Mouse (Mus musculus): ENCODE measurements around the gene Erp44. TPM values are rescaled to one million over a fixed set of nuclear protein-coding genes. Genes with fewer than 3 reads are reported as not detected.

Erp44 gene
- polyA plus RNA-seq, 1 experiment from 2014 or later = 62.0 TPM

DNA sequence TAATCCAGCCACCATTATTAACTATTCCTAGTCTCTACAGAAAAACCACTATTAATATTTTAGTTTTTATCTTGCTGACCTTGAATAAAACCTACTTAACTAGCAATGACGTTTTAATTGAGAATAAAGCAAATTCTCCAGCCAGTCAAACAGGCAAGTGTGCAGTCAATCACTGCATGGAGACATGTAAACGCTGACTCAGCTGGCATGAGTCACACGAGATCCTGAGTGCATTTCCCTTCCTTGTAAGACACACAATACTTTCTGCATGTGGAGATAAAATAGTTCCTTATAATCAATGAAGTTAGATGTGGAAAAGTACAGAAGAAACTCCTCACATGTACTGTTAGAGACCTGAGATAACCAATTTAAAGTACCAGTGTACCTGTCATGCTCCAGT lies 53.8 kb downstream of the Erp44 start:
- Histone ChIP-seq H3K4me2 (no peak overlapping the region), H3K9ac (no peak overlapping the region), H3K36me3 (no peaks in the 10 kb centered on the region), H3K9me3 (no peaks in the 10 kb centered on the region), H3K27ac (replicated peaks) (no peak overlapping the region), H3K27me3 (no peaks in the 10 kb centered on the region), H3K4me3 (no peak overlapping the region), H3K4me1 (replicated peaks) (no peaks in the 10 kb centered on the region)
- no peak for ATAC-seq (ENCODE audit: low FRiP score, low read depth)
- WGBS = 59% methylated on average over 3 of the region's 3 CpGs

DNA sequence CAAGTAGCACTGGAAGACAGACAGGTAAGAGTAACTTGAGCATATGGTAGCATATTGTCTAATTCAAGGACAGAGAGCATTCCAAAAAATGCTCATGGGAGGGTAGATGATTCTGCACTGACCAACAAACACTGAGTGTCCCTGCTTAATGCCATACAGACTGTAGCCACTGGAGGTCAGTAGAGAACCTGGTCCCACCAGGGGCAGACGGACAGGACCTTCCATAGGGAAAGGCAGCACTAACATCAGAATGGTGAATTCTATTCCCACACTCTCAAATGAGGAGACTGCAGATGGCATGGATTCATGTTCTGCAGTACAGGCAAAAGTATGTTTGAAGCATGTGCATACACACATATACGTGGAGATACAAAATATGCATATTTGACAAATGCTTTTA lies 54.2 kb downstream of the Erp44 start:
- no peaks in the 10 kb centered on the region for H3K36me3 ChIP-seq
- H3K4me3 ChIP-seq = no peak overlapping the region
- no peak for ATAC-seq (ENCODE audit: low FRiP score, low read depth)
- no peak overlapping the region for H3K4me2 ChIP-seq
- no peak overlapping the region for H3K27ac ChIP-seq (replicated peaks)
- no peaks in the 10 kb centered on the region for H3K9me3 ChIP-seq
- no peaks in the 10 kb centered on the region for H3K27me3 ChIP-seq
- H3K9ac ChIP-seq = no peak overlapping the region
- WGBS = 16% methylated on average over 2 of the region's 2 CpGs
- H3K4me1 ChIP-seq (replicated peaks) = no peaks in the 10 kb centered on the region

DNA sequence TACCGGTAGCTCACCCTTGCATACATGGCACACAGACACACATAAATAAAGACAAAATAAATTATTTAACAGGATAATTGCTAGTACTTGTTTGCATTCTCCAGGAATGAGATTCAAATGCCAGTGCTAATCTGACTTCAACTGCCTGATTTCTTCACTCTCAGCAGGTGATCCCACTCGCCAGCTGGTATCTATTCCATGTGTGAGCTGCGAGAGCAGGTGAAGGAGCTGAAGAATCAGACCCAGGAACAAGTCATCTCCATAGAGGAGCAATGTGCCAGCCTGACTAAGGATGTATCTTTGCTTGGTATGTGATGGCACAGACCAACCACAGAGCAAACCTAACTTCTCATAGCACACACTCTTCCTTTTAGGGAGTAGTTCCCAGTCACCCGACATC lies 75.8 kb downstream of the Erp44 start:
- Histone ChIP-seq H3K27ac (replicated peaks) (no peak overlapping the region), H3K4me1 (replicated peaks) (no peaks in the 10 kb centered on the region), H3K9me3 (no peaks in the 10 kb centered on the region), H3K4me2 (no peak overlapping the region), H3K4me3 (no peak overlapping the region), H3K9ac (no peak overlapping the region), H3K27me3 (no peaks in the 10 kb centered on the region), H3K36me3 (0 out of 2 replicates have a peak, but pooled peaks cover 10% of the 10 kb centered on the region)
- WGBS = 79% methylated on average over 4 of the region's 4 CpGs
- ATAC-seq (ENCODE audit: low FRiP score, low read depth) = no peak

DNA sequence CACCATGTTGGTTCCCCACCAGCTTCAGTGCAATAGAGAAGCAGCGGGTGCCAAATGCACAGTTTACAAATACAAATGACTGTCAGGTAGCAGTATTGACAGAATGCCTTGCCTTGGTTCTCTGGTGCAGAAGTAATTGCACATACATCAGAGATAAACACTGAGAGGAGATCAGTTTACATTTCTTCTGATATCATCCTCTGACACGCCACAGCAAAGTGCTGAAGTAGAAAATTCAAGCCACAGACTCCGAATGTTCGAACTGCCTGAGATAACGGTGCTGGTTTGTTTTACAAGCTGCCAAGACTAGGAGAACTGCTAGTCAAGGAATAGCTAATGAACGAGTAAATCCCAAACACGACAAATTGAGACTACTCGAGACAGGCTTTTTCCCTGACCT lies 80.9 kb downstream of the Erp44 start:
- ATAC-seq (ENCODE audit: low FRiP score, low read depth) = no peak
- WGBS = 90% methylated on average over 8 of the region's 8 CpGs
- H3K27ac ChIP-seq (replicated peaks) = no peak overlapping the region
- H3K9me3 ChIP-seq = no peaks in the 10 kb centered on the region
- no peaks in the 10 kb centered on the region for H3K27me3 ChIP-seq
- H3K9ac ChIP-seq = no peak overlapping the region
- H3K36me3 ChIP-seq = 0 out of 2 replicates have a peak, but pooled peaks cover 7% of the 10 kb centered on the region
- H3K4me1 ChIP-seq (replicated peaks) = no peaks in the 10 kb centered on the region
- H3K4me2 ChIP-seq = no peak overlapping the region
- no peak overlapping the region for H3K4me3 ChIP-seq

DNA sequence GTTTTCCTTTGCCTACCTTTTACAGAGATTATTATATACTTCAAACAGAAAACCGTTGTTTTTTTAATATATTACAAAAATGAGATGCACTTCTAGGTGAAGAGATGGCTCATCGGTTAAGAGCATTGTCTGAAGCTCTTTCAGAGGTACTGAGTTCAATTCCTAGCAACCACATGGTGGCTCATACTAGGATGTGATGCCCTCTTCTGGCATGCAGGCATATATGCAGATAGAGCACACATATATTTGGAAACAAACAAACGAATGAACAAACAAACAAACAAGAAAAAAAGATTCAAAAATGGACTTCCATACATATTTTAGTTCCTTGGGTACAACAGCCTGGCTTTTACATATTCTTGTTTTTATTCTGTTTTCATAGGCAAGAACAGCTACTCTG lies 81.4 kb downstream of the Erp44 start:
- 86% methylated on average over 3 of the region's 3 CpGs for WGBS
- no peak overlapping the region for H3K9ac ChIP-seq
- no peaks in the 10 kb centered on the region for H3K27me3 ChIP-seq
- H3K4me1 ChIP-seq (replicated peaks) = no peaks in the 10 kb centered on the region
- H3K9me3 ChIP-seq = no peaks in the 10 kb centered on the region
- H3K36me3 ChIP-seq = 0 out of 2 replicates have a peak, but pooled peaks cover 7% of the 10 kb centered on the region
- H3K4me3 ChIP-seq = no peak overlapping the region
- no peak overlapping the region for H3K4me2 ChIP-seq
- ATAC-seq (ENCODE audit: low FRiP score, low read depth) = no peak
- H3K27ac ChIP-seq (replicated peaks) = no peak overlapping the region

DNA sequence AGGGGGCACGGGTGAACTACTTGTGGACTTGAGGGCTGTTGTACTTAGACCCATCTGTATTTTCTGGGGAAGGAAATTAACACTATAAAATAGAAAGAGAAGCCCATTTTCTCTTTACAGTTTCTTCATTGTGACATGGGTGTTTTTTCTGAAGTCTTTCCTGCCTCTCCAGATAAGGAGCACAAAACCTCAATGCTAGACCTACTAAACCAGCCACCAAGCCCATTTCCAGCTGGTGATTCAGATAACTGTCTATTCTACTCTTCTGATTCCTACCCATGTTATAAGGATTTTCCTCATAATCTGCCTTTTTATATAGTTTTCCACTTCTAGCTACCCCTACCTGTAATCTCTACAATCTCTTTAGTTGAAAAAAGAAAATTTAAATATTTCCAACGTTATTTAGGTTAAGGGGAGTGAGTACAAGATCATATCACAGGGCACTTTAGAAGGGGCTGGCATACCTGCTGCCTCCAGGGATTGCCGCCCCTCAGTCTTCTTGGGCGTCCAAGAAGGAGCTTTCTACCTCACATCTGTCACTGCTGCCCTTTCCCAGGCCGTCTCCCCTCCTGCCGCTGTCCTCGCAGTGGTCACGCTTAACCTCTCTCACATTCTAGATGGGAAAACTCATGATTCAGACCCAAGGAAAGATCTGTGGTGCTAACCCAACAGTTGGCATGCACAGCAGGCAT lies 97.1 kb downstream of the Erp44 start:
- H3K27ac ChIP-seq (replicated peaks) = no peak overlapping the region

DNA sequence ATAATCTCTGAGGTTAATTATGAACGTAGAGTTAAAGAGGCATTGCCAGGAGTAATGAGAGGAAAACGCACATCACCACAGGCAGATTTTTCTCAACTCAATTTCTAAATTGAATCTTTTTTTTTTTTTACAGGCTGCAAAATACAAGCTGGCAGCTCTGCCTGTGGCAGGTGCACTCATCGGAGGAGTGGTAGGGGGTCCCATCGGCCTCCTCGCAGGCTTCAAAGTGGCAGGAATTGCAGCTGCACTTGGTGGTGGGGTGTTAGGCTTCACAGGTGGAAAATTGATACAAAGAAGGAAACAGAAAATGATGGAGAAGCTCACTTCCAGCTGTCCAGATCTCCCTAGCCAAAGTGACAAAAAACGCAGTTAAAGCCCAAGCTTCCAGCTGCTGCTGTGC lies 98.0 kb downstream of the Erp44 start:
- Histone ChIP-seq H3K4me1 (replicated peaks) (peaks cover 10% of the 10 kb centered on the region; the same call in 1 of the 2 replicates), H3K9me3 (no peaks in the 10 kb centered on the region), H3K27ac (replicated peaks) (no peak overlapping the region), H3K36me3 (no peaks in the 10 kb centered on the region), H3K4me2 (no peak overlapping the region), H3K9ac (no peak overlapping the region), H3K4me3 (no peak overlapping the region), H3K27me3 (no peaks in the 10 kb centered on the region)
- ATAC-seq (ENCODE audit: low FRiP score, low read depth) = no peak
- WGBS = 53% methylated on average over 6 of the region's 6 CpGs

More for the DNA sequence above, 97.1 kb downstream of the Erp44 start:
- Histone ChIP-seq H3K4me3 (no peak overlapping the region), H3K4me1 (replicated peaks) (peaks cover 10% of the 10 kb centered on the region; the same call in 1 of the 2 replicates), H3K36me3 (no peaks in the 10 kb centered on the region), H3K9me3 (no peaks in the 10 kb centered on the region), H3K4me2 (no peak overlapping the region), H3K9ac (no peak overlapping the region), H3K27me3 (no peaks in the 10 kb centered on the region)
- 85% methylated on average over 8 of the region's 8 CpGs for WGBS
- ATAC-seq (ENCODE audit: low FRiP score, low read depth) = no peak

DNA sequence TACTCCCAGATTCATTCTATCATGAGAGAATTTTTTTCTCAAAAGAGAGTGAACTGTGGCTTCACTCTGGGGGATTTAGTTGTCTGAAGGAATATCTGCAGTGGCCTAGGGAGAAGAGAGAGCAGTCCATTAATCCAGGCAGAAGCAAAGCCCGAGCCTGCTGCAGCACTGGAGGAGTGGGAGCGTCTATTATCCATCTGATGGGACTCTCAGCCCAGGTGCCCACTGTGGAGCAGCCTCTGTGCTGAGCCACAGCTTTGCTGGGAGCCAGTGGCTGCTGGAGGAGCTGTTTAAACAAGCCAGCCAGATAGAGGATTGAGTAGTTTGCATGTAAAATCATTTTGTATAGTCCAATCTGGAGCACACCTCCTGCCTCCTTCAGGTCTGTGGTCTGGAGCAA lies 98.4 kb downstream of the Erp44 start:
- no peak for ATAC-seq (ENCODE audit: low FRiP score, low read depth)
- no peak overlapping the region; the same call in 1 of the 2 replicates for H3K27ac ChIP-seq (replicated peaks)
- 13% methylated on average over 2 of the region's 2 CpGs for WGBS

DNA sequence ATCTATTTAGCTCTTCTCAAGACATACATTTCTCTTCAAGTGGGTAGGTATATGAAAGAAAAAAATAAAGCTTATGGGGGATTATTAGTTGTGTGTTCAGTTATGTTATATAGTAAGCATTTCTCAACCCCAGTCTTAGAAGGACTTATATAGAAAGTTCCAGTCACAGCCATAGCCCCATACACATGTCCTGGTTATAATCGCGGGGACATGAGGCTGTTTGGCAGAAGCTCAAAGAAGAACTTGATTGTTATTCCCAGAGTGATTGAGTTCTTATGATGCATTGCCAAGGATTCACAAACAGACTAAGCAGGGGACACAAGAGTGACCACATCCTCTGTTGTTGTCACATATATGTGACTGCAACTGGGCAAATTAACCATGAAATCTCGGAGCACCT lies 103.7 kb downstream of the Erp44 start:
- no peak overlapping the region for H3K27ac ChIP-seq (replicated peaks)
- H3K9me3 ChIP-seq = no peaks in the 10 kb centered on the region
- no peaks in the 10 kb centered on the region for H3K36me3 ChIP-seq
- no peak overlapping the region for H3K9ac ChIP-seq
- no peak overlapping the region for H3K4me2 ChIP-seq
- H3K4me1 ChIP-seq (replicated peaks) = no peaks in the 10 kb centered on the region
- 88% methylated on average over 3 of the region's 3 CpGs for WGBS
- no peak overlapping the region for H3K4me3 ChIP-seq
- no peak for ATAC-seq (ENCODE audit: low FRiP score, low read depth)
- H3K27me3 ChIP-seq = no peaks in the 10 kb centered on the region

More for the DNA sequence above, 98.4 kb downstream of the Erp44 start:
- Histone ChIP-seq H3K27me3 (no peaks in the 10 kb centered on the region), H3K36me3 (no peaks in the 10 kb centered on the region), H3K4me1 (replicated peaks) (peaks cover 10% of the 10 kb centered on the region; the same call in 1 of the 2 replicates), H3K4me2 (no peak overlapping the region), H3K4me3 (no peak overlapping the region), H3K9ac (no peak overlapping the region), H3K9me3 (no peaks in the 10 kb centered on the region)

DNA sequence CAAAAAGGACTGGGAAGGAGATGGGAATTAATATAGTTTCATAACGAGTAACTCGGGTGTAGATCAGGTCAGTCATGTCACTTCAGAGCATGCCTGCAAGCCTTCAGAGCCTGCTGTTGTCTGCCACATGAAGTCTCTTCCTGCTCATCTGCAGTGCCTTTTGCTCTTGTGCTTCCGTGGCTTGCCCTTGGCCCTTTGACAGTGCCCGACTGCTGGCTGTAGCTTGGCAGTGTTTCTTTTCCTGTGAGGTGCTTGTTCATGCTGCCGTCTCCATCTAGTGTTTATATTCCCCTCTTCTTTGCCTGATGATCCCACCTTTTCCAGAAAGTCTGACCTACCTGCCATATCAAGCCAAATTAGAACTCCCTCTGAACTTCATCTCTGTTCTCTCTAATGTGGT lies 115.5 kb downstream of the Erp44 start:
- Histone ChIP-seq H3K4me1 (replicated peaks) (no peaks in the 10 kb centered on the region), H3K36me3 (peaks cover 6% of the 10 kb centered on the region; the same call in 1 of the 2 replicates), H3K4me3 (no peak overlapping the region), H3K9ac (no peak overlapping the region), H3K9me3 (no peaks in the 10 kb centered on the region), H3K4me2 (no peak overlapping the region), H3K27me3 (no peaks in the 10 kb centered on the region), H3K27ac (replicated peaks) (no peak overlapping the region)
- 84% methylated on average over 5 of the region's 5 CpGs for WGBS
- no peak for ATAC-seq (ENCODE audit: low FRiP score, low read depth)

DNA sequence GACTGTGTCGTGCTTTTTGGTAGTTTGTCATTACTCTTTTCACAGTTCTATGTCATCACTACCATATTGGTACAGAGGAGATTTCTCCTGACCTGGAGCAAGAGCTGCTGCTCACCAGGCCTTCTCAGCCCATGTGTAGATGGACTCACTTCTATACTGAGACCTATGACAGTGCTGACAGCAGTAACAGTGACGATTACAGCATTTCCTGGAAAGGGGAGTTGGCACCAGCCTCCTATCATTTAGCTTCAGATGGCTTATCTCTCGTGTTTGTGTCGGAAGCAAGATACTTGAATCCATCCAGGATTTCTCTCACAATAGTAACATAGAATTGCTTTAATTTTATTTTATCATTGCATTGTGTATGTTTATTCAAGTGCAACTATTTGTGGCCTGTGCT lies 119.0 kb downstream of the Erp44 start:
- Histone ChIP-seq H3K4me2 (no peak overlapping the region), H3K9me3 (no peaks in the 10 kb centered on the region), H3K4me3 (no peak overlapping the region), H3K36me3 (no peaks in the 10 kb centered on the region), H3K27me3 (no peaks in the 10 kb centered on the region), H3K9ac (no peak overlapping the region), H3K4me1 (replicated peaks) (no peaks in the 10 kb centered on the region), H3K27ac (replicated peaks) (no peak overlapping the region)
- 85% methylated on average over 4 of the region's 4 CpGs for WGBS
- no peak for ATAC-seq (ENCODE audit: low FRiP score, low read depth)

DNA sequence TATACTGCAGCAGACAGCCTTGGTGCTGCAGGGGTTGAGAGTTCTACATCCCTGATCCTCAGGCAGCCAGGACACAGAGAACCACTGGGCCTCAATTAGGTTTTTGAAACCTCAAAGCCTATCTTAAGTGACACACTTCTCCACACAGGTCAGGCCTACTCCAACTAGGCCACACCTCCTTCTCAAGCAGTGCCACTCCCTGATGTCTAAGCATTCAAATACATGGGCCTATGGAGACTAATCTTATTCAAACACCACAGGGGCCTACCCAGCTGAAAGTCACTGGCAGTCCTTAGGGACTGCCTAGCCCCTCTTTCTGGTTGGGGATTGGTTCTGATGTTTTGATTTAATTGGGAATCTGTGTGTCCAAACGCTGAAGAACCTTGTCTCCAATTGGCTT lies 123.5 kb downstream of the Erp44 start:
- no peak; the same call in 1 of the 2 replicates for ATAC-seq (ENCODE audit: low FRiP score, low read depth)
- 69% methylated on average over 1 of the region's 1 CpGs for WGBS

DNA sequence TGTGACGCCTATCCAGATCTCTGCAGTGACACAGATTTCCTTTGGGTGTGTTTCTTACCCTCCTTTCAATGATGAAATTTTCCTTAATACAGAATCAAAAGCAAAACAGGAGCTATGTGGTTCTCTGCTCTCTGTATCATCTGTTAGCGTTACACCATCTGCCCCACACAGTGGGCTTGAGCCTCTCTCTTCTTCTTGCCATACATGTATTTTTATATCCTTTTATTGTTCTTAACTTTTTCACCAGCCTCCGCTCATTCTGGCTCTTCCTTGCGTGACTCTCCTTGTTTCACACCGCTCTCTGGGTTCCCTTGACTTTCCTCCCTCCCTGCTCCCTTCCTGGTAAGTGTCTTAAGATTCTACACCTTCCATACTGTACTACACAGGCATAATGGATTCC lies 126.1 kb downstream of the Erp44 start:
- Histone ChIP-seq H3K4me3 (no peak overlapping the region), H3K27ac (replicated peaks) (no peak overlapping the region), H3K9me3 (no peaks in the 10 kb centered on the region), H3K4me1 (replicated peaks) (no peaks in the 10 kb centered on the region), H3K27me3 (no peaks in the 10 kb centered on the region), H3K9ac (no peak overlapping the region), H3K36me3 (no peaks in the 10 kb centered on the region), H3K4me2 (no peak overlapping the region)
- 88% methylated on average over 5 of the region's 5 CpGs for WGBS
- ATAC-seq (ENCODE audit: low FRiP score, low read depth) = no peak

More for the DNA sequence above, 123.5 kb downstream of the Erp44 start:
- Histone ChIP-seq H3K36me3 (no peaks in the 10 kb centered on the region), H3K9me3 (no peaks in the 10 kb centered on the region), H3K4me3 (no peak overlapping the region), H3K9ac (no peak overlapping the region), H3K4me2 (no peak overlapping the region), H3K4me1 (replicated peaks) (no peaks in the 10 kb centered on the region), H3K27ac (replicated peaks) (no peak overlapping the region), H3K27me3 (no peaks in the 10 kb centered on the region)

All from hindbrain, embryonic 15.5 days (tissue).